Mouse (Mus musculus): Measurements from ENCODE around the gene Vwa1.

- TF ChIP-seq CTCF (IDR thresholded peaks at IDR 0.05; ENCODE audit: extremely low read depth, insufficient read depth, insufficient read length, insufficient replicate concordance), result no peak
- TF ChIP-seq POLR2A (IDR thresholded peaks at IDR 0.05; ENCODE audit: low read depth, low read length), result no peak
These were observed 658 bp upstream of the Vwa1 start for GRCm38 (mm10) chr4:155774971-155775740.

All from spleen, adult 2 months (tissue).